Mouse (Mus musculus) CH12.LX (cell line): Measurements from ENCODE around the gene Cyp2b19. TPM values are rescaled to one million over a fixed set of nuclear protein-coding genes. Genes with fewer than 3 reads are reported as not detected.
A peak's percentile ranks its signal among the peaks of the same experiment; 100 is the strongest.

Experiments used
- DNase-seq: peaks from one replicate; pipeline ENCODE4 v3.0.0-alpha.2; 2013; ENCODE audit errors: extremely low read depth
- H3K27ac ChIP-seq: 2 replicates; pipeline ENCODE4 v1.5.1; 2012; ENCODE audit warnings: low read depth, mild to moderate bottlenecking, control low read depth, moderate library complexity; ENCODE audit not compliant: insufficient read depth
- H3K27me3 ChIP-seq: replicated peaks from 2 replicates; pipeline ENCODE3; 2012; ENCODE audit warnings: inconsistent platforms
- H3K36me3 ChIP-seq, 2 experiments: replicated peaks in 1 of 2; 2 replicates each; pipeline versions ENCODE3 to v1.6.1; 2012; ENCODE audit warnings: inconsistent platforms in 1 of 2, low read length in 1 of 2, mild to moderate bottlenecking in 1 of 2, mixed read lengths in 1 of 2, moderate library complexity in 1 of 2; ENCODE audit not compliant: control insufficient read depth in 1 of 2, insufficient read depth in 1 of 2
- H3K4me1 ChIP-seq, 2 experiments: 2 replicates each; pipeline ENCODE4 v1.6.1; 2012; ENCODE audit warnings: inconsistent platforms in 1 of 2, moderate library complexity in 1 of 2; ENCODE audit not compliant: insufficient read depth in 2 of 2, control insufficient read depth in 1 of 2
- H3K4me2 ChIP-seq: 2 replicates; pipeline ENCODE4 v1.6.1; 2012; ENCODE audit warnings: low read depth, mild to moderate bottlenecking, control low read depth; ENCODE audit not compliant: poor library complexity, insufficient read depth, severe bottlenecking
- H3K4me3 ChIP-seq, 3 experiments: fragments of 150-350 bp in 1 of 3; sonication (generic) in 1 of 3; replicated peaks in 1 of 3; 2 replicates each; pipeline versions ENCODE3 to v1.5.1; 2011 to 2012; ENCODE audit warnings: low read depth in 2 of 3, low read length in 2 of 3, mild to moderate bottlenecking in 2 of 3, moderate library complexity in 2 of 3, control low read depth in 1 of 3, improper control_type of control experiment in 1 of 3, inconsistent platforms in 1 of 3, mixed read lengths in 1 of 3; ENCODE audit not compliant: poor library complexity in 1 of 3
- H3K79me2 ChIP-seq: replicated peaks from 2 replicates; pipeline ENCODE4 v1.6.1; 2012; ENCODE audit warnings: mild to moderate bottlenecking, moderate library complexity; ENCODE audit not compliant: control insufficient read depth, poor library complexity, insufficient read depth, severe bottlenecking; ENCODE audit errors: extremely low read depth
- H3K9ac ChIP-seq: 2 replicates; pipeline ENCODE4 v1.6.1; 2012; ENCODE audit warnings: low read depth, mild to moderate bottlenecking, control low read depth, moderate library complexity; ENCODE audit not compliant: insufficient read depth
- H3K9me3 ChIP-seq: replicated peaks from 2 replicates; pipeline ENCODE3; 2012; ENCODE audit warnings: low read length, inconsistent platforms, mixed read lengths
- BHLHE40 ChIP-seq: IDR thresholded peaks from 2 replicates; pipeline ENCODE4 v1.6.1; 2011; ENCODE audit warnings: mild to moderate bottlenecking, low read depth, low read length, improper control_type of control experiment
- CHD1 ChIP-seq: IDR thresholded peaks from 2 replicates; pipeline ENCODE4 v1.6.1; 2012; ENCODE audit warnings: low read depth, low read length, improper control_type of control experiment, inconsistent platforms
- CHD2 ChIP-seq: IDR thresholded peaks from 2 replicates; pipeline ENCODE4 v1.6.1; 2011; ENCODE audit warnings: low read length, improper control_type of control experiment
- CTCF ChIP-seq, 2 experiments: IDR thresholded peaks in 1 of 2; conservative IDR thresholded peaks in 1 of 2; 2 replicates each; pipeline ENCODE4 v1.5.1; 2011 to 2012; ENCODE audit warnings: low read depth in 2 of 2, low read length in 2 of 2, improper control_type of control experiment in 1 of 2, inconsistent platforms in 1 of 2, mild to moderate bottlenecking in 1 of 2, moderate library complexity in 1 of 2
- E2F4 ChIP-seq: IDR thresholded peaks from 2 replicates; pipeline ENCODE4 v1.6.1; 2011; ENCODE audit warnings: low read depth, low read length, improper control_type of control experiment; ENCODE audit not compliant: insufficient replicate concordance
- ELF1 ChIP-seq: IDR thresholded peaks from 2 replicates; pipeline ENCODE4 v1.6.1; 2014; ENCODE audit warnings: low read depth, mild to moderate bottlenecking, inconsistent platforms, low read length, improper control_type of control experiment
- EP300 ChIP-seq: IDR thresholded peaks from 2 replicates; pipeline ENCODE4 v1.6.1; 2011; ENCODE audit warnings: low read length, improper control_type of control experiment
- ETS1 ChIP-seq: conservative IDR thresholded peaks from 2 replicates; pipeline ENCODE4 v1.6.1; 2012; ENCODE audit warnings: low read depth, mild to moderate bottlenecking, inconsistent platforms, low read length, improper control_type of control experiment, moderate library complexity
- GABPA ChIP-seq: IDR thresholded peaks from 2 replicates; pipeline ENCODE4 v1.6.1; 2012; ENCODE audit warnings: low read depth, low read length, improper control_type of control experiment, inconsistent platforms; ENCODE audit not compliant: insufficient replicate concordance
- HCFC1 ChIP-seq: IDR thresholded peaks from 2 replicates; pipeline ENCODE4 v1.6.1; 2012; ENCODE audit warnings: low read depth, mild to moderate bottlenecking, inconsistent platforms, low read length, improper control_type of control experiment
- IRF4 ChIP-seq: IDR thresholded peaks from 2 replicates; pipeline ENCODE4 v1.6.1; 2014; ENCODE audit warnings: low read depth, mild to moderate bottlenecking, inconsistent platforms, low read length, improper control_type of control experiment
- JUN ChIP-seq: IDR thresholded peaks from 2 replicates; pipeline ENCODE4 v1.6.1; 2011; ENCODE audit warnings: low read depth, mild to moderate bottlenecking, low read length, improper control_type of control experiment, moderate library complexity; ENCODE audit not compliant: insufficient read depth
- JUND ChIP-seq: conservative IDR thresholded peaks from 2 replicates; pipeline ENCODE4 v1.6.1; 2011; ENCODE audit warnings: low read depth, low read length, improper control_type of control experiment
- KAT2A ChIP-seq: IDR thresholded peaks from 2 replicates; pipeline ENCODE4 v1.6.1; 2012; ENCODE audit warnings: low read length, improper control_type of control experiment, inconsistent platforms; ENCODE audit not compliant: insufficient replicate concordance
- MAFK ChIP-seq: IDR thresholded peaks from 2 replicates; pipeline ENCODE4 v1.6.1; 2011; ENCODE audit warnings: low read length, improper control_type of control experiment; ENCODE audit not compliant: insufficient replicate concordance
- MAX ChIP-seq: IDR thresholded peaks from 2 replicates; pipeline ENCODE4 v1.6.1; 2011; ENCODE audit warnings: low read length, improper control_type of control experiment
- MAZ ChIP-seq: IDR thresholded peaks from 2 replicates; pipeline ENCODE4 v1.6.1; 2012; ENCODE audit warnings: low read depth, mild to moderate bottlenecking, inconsistent platforms, low read length, improper control_type of control experiment, moderate library complexity
- MEF2A ChIP-seq: IDR thresholded peaks from 2 replicates; pipeline ENCODE4 v1.6.1; 2014; ENCODE audit warnings: low read depth, mild to moderate bottlenecking, inconsistent platforms, low read length, improper control_type of control experiment, borderline replicate concordance
- MXI1 ChIP-seq: IDR thresholded peaks from 2 replicates; pipeline ENCODE4 v1.6.1; 2011; ENCODE audit warnings: mild to moderate bottlenecking, low read depth, low read length, improper control_type of control experiment
- MYC ChIP-seq: IDR thresholded peaks from 2 replicates; pipeline ENCODE4 v1.6.1; 2011; ENCODE audit warnings: low read depth, mild to moderate bottlenecking, improper control_type of control experiment, low read length
- NELFE ChIP-seq: IDR thresholded peaks from 2 replicates; pipeline ENCODE4 v1.6.1; 2011; ENCODE audit warnings: low read depth, low read length, improper control_type of control experiment
- NRF1 ChIP-seq: IDR thresholded peaks from 2 replicates; pipeline ENCODE4 v1.6.1; 2014; ENCODE audit warnings: low read depth, mild to moderate bottlenecking, inconsistent platforms, low read length, improper control_type of control experiment, moderate library complexity
- PAX5 ChIP-seq: IDR thresholded peaks from 2 replicates; pipeline ENCODE4 v1.6.1; 2012; ENCODE audit warnings: low read length, inconsistent platforms, mixed read lengths
- POLR2A ChIP-seq: IDR thresholded peaks from 2 replicates; pipeline ENCODE4 v1.6.1; 2011; ENCODE audit warnings: low read depth, mild to moderate bottlenecking, improper control_type of control experiment, low read length
- POLR2AphosphoS2 ChIP-seq: IDR thresholded peaks from 2 replicates; pipeline ENCODE4 v1.6.1; 2011; ENCODE audit warnings: low read depth, low read length, improper control_type of control experiment
- RAD21 ChIP-seq: IDR thresholded peaks from 2 replicates; pipeline ENCODE4 v1.6.1; 2011; ENCODE audit warnings: low read depth, mild to moderate bottlenecking, low read length, improper control_type of control experiment, moderate library complexity
- RCOR1 ChIP-seq: conservative IDR thresholded peaks from 2 replicates; pipeline ENCODE4 v1.6.1; 2012; ENCODE audit warnings: low read depth, mild to moderate bottlenecking, inconsistent platforms, low read length, improper control_type of control experiment
- SIN3A ChIP-seq: IDR thresholded peaks from 2 replicates; pipeline ENCODE4 v1.6.1; 2012; ENCODE audit warnings: low read length, improper control_type of control experiment, inconsistent platforms
- SMC3 ChIP-seq: IDR thresholded peaks from 2 replicates; pipeline ENCODE4 v1.6.1; 2011; ENCODE audit warnings: low read depth, low read length, improper control_type of control experiment
- TBP ChIP-seq: conservative IDR thresholded peaks from 2 replicates; pipeline ENCODE4 v1.6.1; 2011; ENCODE audit warnings: low read depth, low read length, improper control_type of control experiment
- TCF12 ChIP-seq: IDR thresholded peaks from 2 replicates; pipeline ENCODE4 v1.6.1; 2014; ENCODE audit warnings: low read depth, mild to moderate bottlenecking, inconsistent platforms, low read length, improper control_type of control experiment
- UBTF ChIP-seq: IDR thresholded peaks from 2 replicates; pipeline ENCODE4 v1.6.1; 2012; ENCODE audit warnings: low read depth, mild to moderate bottlenecking, inconsistent platforms, low read length, improper control_type of control experiment, moderate library complexity
- USF1 ChIP-seq: IDR thresholded peaks from 2 replicates; pipeline ENCODE4 v1.6.1; 2014; ENCODE audit warnings: low read depth, mild to moderate bottlenecking, inconsistent platforms, low read length, improper control_type of control experiment
- USF2 ChIP-seq: conservative IDR thresholded peaks from 2 replicates; pipeline ENCODE4 v1.6.1; 2011; ENCODE audit warnings: low read depth, low read length, improper control_type of control experiment
- ZC3H11A ChIP-seq: IDR thresholded peaks from 2 replicates; pipeline ENCODE4 v1.6.1; 2012; ENCODE audit warnings: low read depth, mild to moderate bottlenecking, inconsistent platforms, low read length, improper control_type of control experiment
- ZKSCAN1 ChIP-seq: IDR thresholded peaks from 2 replicates; pipeline ENCODE4 v1.6.1; 2012; ENCODE audit warnings: low read depth, inconsistent platforms, low read length, improper control_type of control experiment, borderline replicate concordance
- ZMIZ1 ChIP-seq: IDR thresholded peaks from 2 replicates; pipeline ENCODE4 v1.6.1; 2012; ENCODE audit warnings: low read depth, mild to moderate bottlenecking, inconsistent platforms, low read length, improper control_type of control experiment
- ZNF384 ChIP-seq: IDR thresholded peaks from 2 replicates; pipeline ENCODE4 v1.6.1; 2012; ENCODE audit warnings: low read depth, low read length, improper control_type of control experiment, inconsistent platforms
- dilution Hi-C: fragments of 300-500 bp; cut with MboI; formaldehyde crosslinking; loops from 2 replicates; pipeline ENCODE4 v1.14.3; 2020; ENCODE audit warnings: low sequenced_read_pairs; ENCODE audit not compliant: extremely low pct_unique_long_range_greater_than_20kb, extremely low pct_ligation_motif_present
- in situ Hi-C: fragments of 300-500 bp; cut with MboI; formaldehyde crosslinking; loops from 3 replicates; pipeline ENCODE4 v1.14.3; 2019; ENCODE audit warnings: low sequenced_read_pairs, low pct_ligation_motif_present, low pct_unique_long_range_greater_than_20kb, mixed read lengths
- polyA plus RNA-seq: library from polyadenylated mRNA; unstranded; fragments of >175 nt; gene quantifications from 2 replicates; pipeline ENCODE4 v1.2.1, GENCODE M21; 2012; ENCODE audit warnings: low read depth; ENCODE audit not compliant: insufficient read length
- total RNA-seq, 2 experiments: library from RNA; depleted of rRNA; stranded (reverse); fragments of 300-350 nt in 1 of 2; fragments of >200 nt in 1 of 2; gene quantifications; 2 replicates each; pipeline ENCODE4 v1.2.3; 2012 to 2014

Gene Cyp2b19
- total and polyA plus RNA-seq, 3 experiments: 0.04 to 0.11 TPM; not detected in 1

DNA sequence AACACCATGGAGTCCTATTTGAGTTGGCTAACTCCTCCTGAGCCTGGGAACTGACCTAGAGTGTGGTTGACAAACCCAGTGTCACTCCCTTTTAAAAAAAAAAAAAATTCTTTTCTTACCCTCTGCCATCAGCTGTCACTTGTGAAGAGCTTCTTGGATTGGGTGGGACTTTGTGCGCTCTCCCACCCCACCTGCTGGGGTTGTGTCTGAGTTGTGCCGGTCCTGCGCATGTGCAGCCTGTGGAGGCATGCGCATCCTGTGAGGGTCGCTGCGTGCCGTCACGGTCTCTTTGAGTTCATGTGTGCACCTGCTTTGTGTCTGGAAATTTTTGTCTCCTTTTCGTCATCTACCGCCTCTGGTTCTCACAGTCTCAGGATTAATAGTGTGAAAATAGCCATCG is 23.6 kb downstream of the Cyp2b19 start:
- H3K27ac ChIP-seq: peak overlapping the region; percentile 17; the same call in 1 of the 2 replicates
- peaks cover 2% of the 10 kb centered on the region for H3K27me3 ChIP-seq
- peak overlapping the region; percentile 92 for H3K4me2 ChIP-seq
- no peaks in the 10 kb centered on the region for H3K9me3 ChIP-seq
- TF ChIP-seq JUND: no peak
- no peak for TF ChIP-seq RAD21
- peak; percentile 10; the same call in 1 of the 2 replicates for TF ChIP-seq SMC3
- no peak for TF ChIP-seq PAX5
- TF ChIP-seq ZMIZ1: no peak
- TF ChIP-seq KAT2A: no peak
- no peak for TF ChIP-seq E2F4
- 0 out of 2 replicates have a peak, but pooled peaks have one; percentile 28 for TF ChIP-seq TBP
- no peak for TF ChIP-seq CHD1
- TF ChIP-seq CHD2: no peak
- TF ChIP-seq USF1: no peak
- no peak for TF ChIP-seq POLR2AphosphoS2
- TF ChIP-seq TCF12: peak; percentile 52; the same call in 1 of the 2 replicates
- no peak for TF ChIP-seq UBTF
- TF ChIP-seq NRF1: peak; percentile 98
- no peak for TF ChIP-seq MAFK
- no peak; the same call in 1 of the 2 replicates for TF ChIP-seq EP300
- peak; percentile 45; the same call in 1 of the 2 replicates for TF ChIP-seq MYC
- TF ChIP-seq BHLHE40: peak; percentile 97
- no peak for TF ChIP-seq SIN3A
- no peak for TF ChIP-seq GABPA
- peak; percentile 12; the same call in 1 of the 2 replicates for TF ChIP-seq IRF4
- TF ChIP-seq CTCF (conservative IDR thresholded peaks at IDR 0.05 in 1 of 2, IDR thresholded peaks at IDR 0.05 in 1 of 2; ENCODE audit: low read depth in 2 of 2, low read length in 2 of 2): peak in 1 of 2 experiments; percentile 43; a peak in 2 of 4 replicates
- TF ChIP-seq JUN: no peak
- no peak for TF ChIP-seq MXI1
- TF ChIP-seq MAZ: no peak
- no peak for TF ChIP-seq ZKSCAN1
- TF ChIP-seq ZC3H11A: no peak
- no peak; the same call in 1 of the 2 replicates for TF ChIP-seq ELF1
- no peak; the same call in 1 of the 2 replicates for TF ChIP-seq NELFE
- no peak for TF ChIP-seq RCOR1
- no peak for TF ChIP-seq USF2
- TF ChIP-seq MEF2A: no peak; the same call in none of the 2 replicates
- TF ChIP-seq ETS1: peak; percentile 81
- TF ChIP-seq HCFC1: no peak
- TF ChIP-seq POLR2A: peak; percentile 34; the same call in 1 of the 2 replicates
- TF ChIP-seq MAX: peak; percentile 42; the same call in 1 of the 2 replicates
- TF ChIP-seq ZNF384: peak; percentile 66
- no peak overlapping the region for H3K4me3 ChIP-seq
- H3K36me3 ChIP-seq: no peaks in the 10 kb centered on the region
- H3K79me2 ChIP-seq: peaks cover 5% of the 10 kb centered on the region; the same call in 1 of the 2 replicates
- H3K9ac ChIP-seq: no peak overlapping the region; the same call in 1 of the 2 replicates
- peak; percentile 74 for DNase-seq
- in situ Hi-C loops: no loop called here
- dilution Hi-C loops: no loop called here
- H3K4me1 ChIP-seq: peaks cover 37 to 52% of the 10 kb centered on the region in 2 experiments
